In the genomic region with DNA sequence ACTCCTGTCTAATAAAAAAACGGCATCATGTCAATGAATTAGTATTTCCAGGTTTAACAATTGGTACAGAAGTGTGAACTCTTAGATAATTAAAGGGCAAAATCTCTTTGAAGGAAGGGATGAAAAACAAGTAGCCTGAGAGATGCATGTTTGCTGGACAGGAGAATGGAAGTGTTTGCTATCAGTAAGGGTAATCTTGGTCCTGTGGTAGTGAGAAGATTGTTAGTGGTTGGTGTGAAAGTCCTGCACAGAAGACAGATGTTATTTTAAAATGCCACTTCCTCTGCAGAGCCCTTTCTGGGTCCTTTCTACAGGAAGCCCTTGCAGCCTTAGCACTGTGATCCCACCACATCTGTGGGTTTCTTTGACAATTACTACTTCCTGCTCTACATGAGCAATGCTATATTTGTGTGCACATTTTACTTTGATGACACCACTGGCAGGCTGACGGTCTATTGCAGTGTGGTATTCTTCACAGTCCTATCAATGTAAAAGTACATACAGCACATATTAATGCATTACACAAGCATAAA, we compare ENCODE assay signal across 26 mouse cellular contexts.
DNase-seq lines count a peak whose midpoint lies in the region; ATAC-seq and TF ChIP-seq lines count a peak whose summit lies in the region.
"Had no signal": no experiment of that assay in that cellular context is flagged by ENCODE, and none has a peak within 500 bp of the region (broad histone marks: within the 10 kb centered on the region; RNA-seq: fewer than 3 reads in every experiment).

No protein-coding gene starts in this region.

- no peak overlapping the region for H3K4me3 ChIP-seq in liver, embryonic 11.5 days (ENCODE audit: low read depth, low read length)
- H3K4me3 ChIP-seq in forebrain, embryonic 13.5 days, result no peak overlapping the region
- H3K4me3 ChIP-seq in kidney, adult 2 months (ENCODE audit: insufficient read depth, low read depth, low read length), result no peak overlapping the region
- H3K4me3 ChIP-seq: embryonic facial prominence, embryonic 12.5 days; erythroblast, embryonic 14.5 days; forebrain, embryonic 15.5 days; left cerebral cortex, adult 2 months; midbrain, embryonic 15.5 days had no signal

- H3K4me1 ChIP-seq in liver, embryonic 11.5 days (replicated peaks; ENCODE audit: control insufficient read depth, insufficient read depth, low read length), result no peaks in the 10 kb centered on the region
- H3K4me1 ChIP-seq in forebrain, embryonic 13.5 days, result no peaks in the 10 kb centered on the region
- no peaks in the 10 kb centered on the region for H3K4me1 ChIP-seq in kidney, adult 2 months (ENCODE audit: control insufficient read depth, insufficient read depth, low read length)
- H3K4me1 ChIP-seq: embryonic facial prominence, embryonic 12.5 days; forebrain, embryonic 15.5 days; midbrain, embryonic 15.5 days had no signal

- no peaks in the 10 kb centered on the region for H3K36me3 ChIP-seq in liver, embryonic 11.5 days (ENCODE audit: control insufficient read depth, insufficient read depth, low read length)
- no peaks in the 10 kb centered on the region for H3K36me3 ChIP-seq in forebrain, embryonic 13.5 days (ENCODE audit: poor library complexity, severe bottlenecking)
- H3K36me3 ChIP-seq in kidney, adult 2 months (ENCODE audit: control insufficient read depth, insufficient read depth, low read length), result no peaks in the 10 kb centered on the region
- H3K36me3 ChIP-seq: embryonic facial prominence, embryonic 12.5 days; forebrain, embryonic 15.5 days; midbrain, embryonic 15.5 days had no signal

- TF ChIP-seq CTCF in kidney, adult 2 months (conservative IDR thresholded peaks at IDR 0.05; ENCODE audit: insufficient read depth, insufficient read length, low read depth, low read length), result no peak

- no peak overlapping the region for H3K9ac ChIP-seq in liver, embryonic 11.5 days (ENCODE audit: low read depth, low read length)
- no peak overlapping the region for H3K9ac ChIP-seq in forebrain, embryonic 13.5 days
- H3K9ac ChIP-seq: embryonic facial prominence, embryonic 12.5 days; forebrain, embryonic 15.5 days; hindbrain, embryonic 14.5 days; liver, postnatal 0 days; midbrain, embryonic 15.5 days had no signal

- ATAC-seq in liver, embryonic 11.5 days (replicated peaks; ENCODE audit: low FRiP score), result 0 out of 2 replicates have a peak, but pooled peaks have one; percentile 18
- peak; percentile 96 for ATAC-seq in megakaryocyte progenitor cell, adult 5-6 weeks (replicated peaks; ENCODE audit: poor library complexity)
- no peak for ATAC-seq in forebrain, embryonic 13.5 days
- ATAC-seq: forebrain, embryonic 15.5 days; inflammation-experienced regulatory T-cells, adult 6 months; liver, postnatal 0 days; midbrain, embryonic 15.5 days had no signal

- no peak overlapping the region for H3K4me2 ChIP-seq in liver, embryonic 11.5 days
- H3K4me2 ChIP-seq in forebrain, embryonic 13.5 days, result no peak overlapping the region
- H3K4me2 ChIP-seq: embryonic facial prominence, embryonic 12.5 days; forebrain, embryonic 15.5 days; hindbrain, embryonic 14.5 days; midbrain, embryonic 15.5 days had no signal

- no peak for TF ChIP-seq POLR2A in kidney, adult 2 months (IDR thresholded peaks at IDR 0.05; ENCODE audit: low read depth, low read length)

- DNase-seq in liver, embryonic 11.5 days (ENCODE audit: low spot score), result no peak
- DNase-seq in liver (no peak), 416B (ENCODE audit: low read depth) (peak; percentile 95)
- DNase-seq in c-Kit-positive CD71-negative TER-119-negative erythroid progenitor cells, embryonic 14.5 days (ENCODE audit: low read depth), result peak; percentile 3
- no peak for DNase-seq in cerebellum, adult 9-11 months
- no peak for DNase-seq in kidney, adult 2 months
- DNase-seq: adrenal gland, postnatal 14 days; B cell, adult 2 months; cerebellum, adult 9-10 months; gastrocnemius, postnatal 25 days; heart, postnatal 36 days; kidney, adult 18-20 months; liver, postnatal 0 days; lung, postnatal 10 days; right cerebral cortex, adult 18-20 months; right cerebral cortex, postnatal 4 days had no signal

- WGBS in liver, embryonic 11.5 days, result 34% methylated on average over 2 of the region's 2 CpGs
- 75% methylated on average over 2 of the region's 2 CpGs for WGBS in forebrain, embryonic 13.5 days
- WGBS in kidney, adult 2 months, result 68% methylated on average over 2 of the region's 2 CpGs

- H3K27me3 ChIP-seq in liver, embryonic 11.5 days (replicated peaks; ENCODE audit: control insufficient read depth, insufficient read depth, low read length), result no peaks in the 10 kb centered on the region
- H3K27me3 ChIP-seq in forebrain, embryonic 13.5 days, result no peaks in the 10 kb centered on the region
- no peaks in the 10 kb centered on the region for H3K27me3 ChIP-seq in kidney, adult 2 months (replicated peaks; ENCODE audit: control insufficient read depth, insufficient read depth, low read length)
- H3K27me3 ChIP-seq: embryonic facial prominence, embryonic 12.5 days; forebrain, embryonic 15.5 days; midbrain, embryonic 15.5 days had no signal

- H3K9me3 ChIP-seq in liver, embryonic 11.5 days (ENCODE audit: control insufficient read depth, low read length), result no peaks in the 10 kb centered on the region
- H3K9me3 ChIP-seq in forebrain, embryonic 13.5 days (replicated peaks), result no peaks in the 10 kb centered on the region
- H3K9me3 ChIP-seq: embryonic facial prominence, embryonic 12.5 days; forebrain, embryonic 15.5 days; midbrain, embryonic 15.5 days had no signal

- no peak overlapping the region for H3K27ac ChIP-seq in liver, embryonic 11.5 days (ENCODE audit: low read depth, low read length)
- H3K27ac ChIP-seq in forebrain, embryonic 13.5 days, result no peak overlapping the region
- H3K27ac ChIP-seq in kidney, adult 2 months (ENCODE audit: insufficient read depth, low read depth, low read length), result no peak overlapping the region
- H3K27ac ChIP-seq: embryonic facial prominence, embryonic 12.5 days; forebrain, embryonic 15.5 days; hindbrain, embryonic 14.5 days; kidney, postnatal 0 days; left cerebral cortex, adult 2 months; midbrain, embryonic 15.5 days had no signal

Comparison
In these comparisons a context has a peak if more than half of its experiments do, and no peak if none do; other contexts are left out.
1. DNase-seq: peak in 416B (single experiment) and c-Kit-positive CD71-negative TER-119-negative erythroid progenitor cells, embryonic 14.5 days (single experiment); none in liver, embryonic 11.5 days (single experiment), liver (single experiment), cerebellum, adult 9-11 months (single experiment) and kidney, adult 2 months (single experiment).